Mouse (Mus musculus): ENCODE results near the gene Chrna5. TPM values are rescaled to one million over a fixed set of nuclear protein-coding genes. Genes with fewer than 3 reads are reported as not detected.

Chrna5 gene
- total and polyA plus RNA-seq, 3 experiments: not detected

GRCm38 (mm10) chr9:55010588-55011350, 30.1 kb downstream of the Chrna5 start:
- Histone ChIP-seq H3K27ac (ENCODE audit: control insufficient read depth, low read depth, low read length) (no peak overlapping the region), H3K27me3 (ENCODE audit: control insufficient read depth in 1 of 2, insufficient read depth in 2 of 2, low read length in 2 of 2) (peaks cover 8 to 16% of the 10 kb centered on the region in 2 experiments), H3K79me2 (ENCODE audit: control insufficient read depth, insufficient read depth, low read length, poor library complexity) (no peaks in the 10 kb centered on the region), H3K9me3 (replicated peaks; ENCODE audit: insufficient read depth, low read length) (no peaks in the 10 kb centered on the region), H3K9ac (ENCODE audit: control insufficient read depth, low read depth, low read length, poor library complexity, severe bottlenecking) (no peak overlapping the region), H3K4me3 (ENCODE audit: control insufficient read depth in 1 of 2, insufficient read depth in 1 of 2, low read depth in 2 of 2, low read length in 2 of 2) (no peak overlapping the region), H3K4me1 (ENCODE audit: control insufficient read depth in 1 of 2, insufficient read depth in 2 of 2, low read length in 2 of 2) (no peaks in the 10 kb centered on the region), H3K36me3 (ENCODE audit: control insufficient read depth in 1 of 2, insufficient read depth in 2 of 2, low read length in 2 of 2) (no peaks in the 10 kb centered on the region)
- peak; percentile 7 for DNase-seq (ENCODE audit: low read depth, low spot score)
- TF ChIP-seq USF2 (IDR thresholded peaks at IDR 0.05; ENCODE audit: borderline replicate concordance in 1 of 2, insufficient read depth in 1 of 2, low read depth in 1 of 2, low read length in 2 of 2) (no peak), TBP (IDR thresholded peaks at IDR 0.05; ENCODE audit: low read depth, low read length) (no peak), GATA1 (IDR thresholded peaks at IDR 0.05; ENCODE audit: low read depth, low read length) (no peak), UBTF (IDR thresholded peaks at IDR 0.05; ENCODE audit: borderline replicate concordance, insufficient read depth, low read depth, low read length) (no peak), POLR2AphosphoS5 (IDR thresholded peaks at IDR 0.05; ENCODE audit: borderline replicate concordance, low read depth, low read length) (no peak), ZMIZ1 (IDR thresholded peaks at IDR 0.05; ENCODE audit: low read depth, low read length) (no peak), POLR2AphosphoS2 (IDR thresholded peaks at IDR 0.05; ENCODE audit: low read length) (no peak), ELF1 (IDR thresholded peaks at IDR 0.05; ENCODE audit: low read depth, low read length) (no peak), HCFC1 (IDR thresholded peaks at IDR 0.05; ENCODE audit: low read depth, low read length) (no peak), ZC3H11A (IDR thresholded peaks at IDR 0.05; ENCODE audit: low read depth, low read length) (no peak), JUND (IDR thresholded peaks at IDR 0.05; ENCODE audit: low read depth, low read length) (no peak), MYB (IDR thresholded peaks at IDR 0.05; ENCODE audit: low read depth, low read length) (no peak), CHD1 (IDR thresholded peaks at IDR 0.05; ENCODE audit: low read depth, low read length) (no peak), MAFK (IDR thresholded peaks at IDR 0.05; ENCODE audit: borderline replicate concordance, low read depth, low read length) (no peak)

- Histone ChIP-seq H3K27ac (ENCODE audit: control insufficient read depth, low read depth, low read length) (no peak overlapping the region), H3K9me3 (replicated peaks; ENCODE audit: insufficient read depth, low read length) (no peaks in the 10 kb centered on the region)
- no peak for DNase-seq (ENCODE audit: low read depth, low spot score)
Observed at GRCm38 (mm10) chr9:55016926-55017325, 36.2 kb downstream of the Chrna5 start.

More at GRCm38 (mm10) chr9:55016926-55017325, 36.2 kb downstream of the Chrna5 start:
- Histone ChIP-seq H3K36me3 (ENCODE audit: control insufficient read depth in 1 of 2, insufficient read depth in 2 of 2, low read length in 2 of 2) (no peaks in the 10 kb centered on the region), H3K4me1 (ENCODE audit: control insufficient read depth in 1 of 2, insufficient read depth in 2 of 2, low read length in 2 of 2) (no peaks in the 10 kb centered on the region), H3K9ac (ENCODE audit: control insufficient read depth, low read depth, low read length, poor library complexity, severe bottlenecking) (no peak overlapping the region), H3K4me3 (ENCODE audit: control insufficient read depth in 1 of 2, insufficient read depth in 1 of 2, low read depth in 2 of 2, low read length in 2 of 2) (no peak overlapping the region), H3K27me3 (ENCODE audit: control insufficient read depth in 1 of 2, insufficient read depth in 2 of 2, low read length in 2 of 2) (peaks cover 0 to 4% of the 10 kb centered on the region in 2 experiments; a peak in 3 of 4 replicates), H3K79me2 (ENCODE audit: control insufficient read depth, insufficient read depth, low read length, poor library complexity) (no peaks in the 10 kb centered on the region)
- TF ChIP-seq GABPA (IDR thresholded peaks at IDR 0.05; ENCODE audit: low read depth, low read length) (no peak), USF1 (IDR thresholded peaks at IDR 0.05; ENCODE audit: low read depth, low read length) (peak; percentile 42; the same call in 1 of the 2 replicates)
